Mouse (Mus musculus): ENCODE measurements around the gene Zswim8.
"Not testable (repeated sequence)": the region's sequence is repeated elsewhere in the genome, so short reads cannot be mapped to it uniquely, and the experiment has no call there.

Gene Zswim8

DNA sequence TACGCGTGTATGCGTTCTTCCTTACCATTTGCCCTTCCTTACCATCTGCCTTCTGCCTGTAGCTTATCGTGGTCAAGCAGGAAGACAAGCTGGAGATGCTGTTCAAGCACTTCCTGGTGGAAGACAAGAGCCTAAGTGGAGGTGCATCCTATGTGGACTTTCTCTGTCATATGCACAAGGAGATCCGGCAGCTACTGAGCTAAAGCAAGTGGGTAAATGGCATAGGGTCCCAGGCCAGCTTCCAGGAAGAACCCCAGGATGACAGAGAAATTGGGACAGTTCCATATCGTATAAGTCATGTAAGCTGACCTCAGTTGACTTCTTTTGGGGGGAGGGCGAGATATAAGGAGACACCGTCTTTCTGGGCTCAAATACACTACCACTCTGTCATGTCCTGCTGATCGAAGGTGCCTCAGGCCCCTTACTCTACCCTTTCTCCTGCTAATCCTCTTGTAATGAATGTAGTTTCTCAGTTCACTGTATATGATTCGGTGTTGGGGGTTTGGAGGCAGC is 13.7 kb upstream of the Zswim8 start:
- no peak for DNase-seq (ENCODE audit: low read depth in 2 of 2, low spot score in 2 of 2)

- no peak for DNase-seq (ENCODE audit: low read depth in 2 of 2, low spot score in 2 of 2)
These were observed 13.0 kb upstream of the Zswim8 start for GRCm38 (mm10) chr14:20694185-20694883.

DNA sequence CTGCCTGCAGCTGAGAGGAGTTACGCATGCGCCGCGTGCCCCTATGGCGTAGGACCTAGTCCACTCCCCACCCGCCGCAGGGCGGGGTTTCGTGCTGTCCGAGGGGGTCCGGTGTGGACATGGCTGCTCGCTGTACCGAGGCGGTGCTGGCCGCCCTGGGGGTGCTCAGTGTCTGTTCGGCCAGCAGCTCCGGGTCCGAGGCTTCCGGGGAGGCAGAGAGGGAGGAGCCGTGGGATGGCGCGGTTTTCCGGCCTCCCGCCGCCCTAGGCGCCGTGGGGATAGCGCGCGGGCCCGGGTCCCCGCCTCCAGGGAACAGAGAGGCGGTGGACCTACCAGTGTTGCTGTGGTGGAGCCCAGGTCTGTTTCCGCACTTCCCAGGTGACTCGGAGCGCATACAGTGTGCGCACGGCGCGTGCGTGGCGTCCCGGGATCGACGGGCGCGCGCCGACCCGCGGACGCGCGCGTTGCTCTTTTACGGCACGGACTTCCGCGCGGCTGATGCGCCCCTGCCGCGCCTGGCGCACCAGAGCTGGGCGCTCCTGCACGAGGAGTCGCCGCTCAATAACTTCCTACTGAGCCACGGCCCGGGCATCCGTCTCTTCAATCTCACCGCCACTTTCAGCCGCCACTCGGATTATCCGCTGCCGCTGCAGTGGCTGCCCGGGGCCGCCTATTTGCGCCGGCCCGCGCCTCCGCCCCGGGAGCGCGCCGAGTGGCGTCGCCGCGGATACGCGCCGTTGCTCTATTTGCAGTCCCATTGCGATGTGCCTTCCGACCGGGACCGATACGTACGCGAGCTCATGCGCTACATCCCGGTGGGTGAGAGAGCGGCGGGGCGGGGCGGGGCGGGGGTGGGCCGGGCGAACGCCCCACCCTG is 12.2 kb upstream of the Zswim8 start, which contains the start of gene Fut11:
Gene Fut11, plus strand, starts transcription at position 85 of the 877 bp plus-strand sequence.
- DNase-seq (ENCODE audit: low read depth in 2 of 2, low spot score in 2 of 2), result peak; percentile 79 to 80

- DNase-seq (ENCODE audit: low read depth in 2 of 2, low spot score in 2 of 2), result no peak
These were observed 11.4 kb upstream of the Zswim8 start for GRCm38 (mm10) chr14:20695761-20696520.

GRCm38 (mm10) chr14:20696986-20697385 is 10.4 kb upstream of the Zswim8 start:
- DNase-seq (ENCODE audit: low read depth in 2 of 2, low spot score in 2 of 2), result peak; percentile 21 to 33

DNA sequence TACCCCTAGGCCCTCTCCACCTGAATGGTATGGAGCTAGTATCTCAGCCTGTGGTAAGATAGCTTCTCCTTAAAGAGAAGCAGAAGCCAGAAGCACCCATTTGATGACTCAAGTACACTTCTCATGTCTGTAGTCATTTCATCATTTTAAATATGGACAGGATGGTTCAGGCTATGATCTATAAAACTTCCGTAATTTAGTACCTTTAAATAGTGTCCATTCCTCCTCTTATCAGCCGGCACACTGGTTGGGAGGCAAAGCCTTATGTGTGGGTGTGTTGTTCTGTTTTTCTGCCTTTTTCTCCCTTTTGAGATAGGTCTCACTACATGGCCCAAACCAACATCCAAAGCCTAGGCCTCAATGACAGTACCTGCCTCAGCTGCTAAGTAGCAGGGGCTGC is 8.8 kb upstream of the Zswim8 start:
- DNase-seq (ENCODE audit: low read depth in 2 of 2, low spot score in 2 of 2), result no peak

- no peak for DNase-seq (ENCODE audit: low read depth in 2 of 2, low spot score in 2 of 2)
These were observed 7.0 kb upstream of the Zswim8 start for GRCm38 (mm10) chr14:20700362-20700761.

- no peak for DNase-seq (ENCODE audit: low read depth in 2 of 2, low spot score in 2 of 2)
These were observed 5.8 kb upstream of the Zswim8 start for GRCm38 (mm10) chr14:20701554-20701953.

DNA sequence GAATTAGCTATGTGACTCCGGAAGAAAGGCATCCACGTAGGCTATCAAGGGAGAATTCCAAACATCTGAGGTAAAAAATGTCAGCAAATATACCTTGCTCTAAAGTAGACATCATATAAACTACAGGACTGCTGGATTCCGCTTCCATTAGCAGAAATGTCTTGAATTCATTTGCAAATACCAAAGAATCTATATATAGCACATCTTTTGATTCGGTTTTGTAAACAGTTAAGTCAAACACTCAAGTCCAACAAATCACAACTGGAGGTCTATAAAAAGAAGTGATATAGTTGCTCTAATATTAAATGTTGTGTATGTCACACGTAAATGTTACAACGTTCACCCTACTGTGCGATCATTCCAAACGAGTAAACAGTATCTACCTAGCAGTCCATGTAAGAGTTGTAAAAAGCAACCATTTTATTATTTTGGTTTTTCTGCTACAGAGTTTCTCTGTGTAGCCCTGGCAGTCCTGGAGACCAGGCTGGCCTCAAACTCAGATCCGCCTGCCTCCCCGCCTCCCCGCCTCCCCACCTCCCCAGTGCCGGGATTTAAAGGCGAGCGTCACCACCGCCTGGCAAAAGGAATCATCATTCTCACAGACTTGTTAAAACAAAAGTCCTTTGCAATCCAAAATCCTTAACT is 5.1 kb upstream of the Zswim8 start:
- DNase-seq (ENCODE audit: low read depth in 2 of 2, low spot score in 2 of 2), result no peak

GRCm38 (mm10) chr14:20702741-20703381 is 4.5 kb upstream of the Zswim8 start, which contains the start of gene Chchd1:
TSS of gene Chchd1 (plus strand) at chr14:20703006.
- peak; percentile 70 to 73 for DNase-seq (ENCODE audit: low read depth in 2 of 2, low spot score in 2 of 2)

DNA sequence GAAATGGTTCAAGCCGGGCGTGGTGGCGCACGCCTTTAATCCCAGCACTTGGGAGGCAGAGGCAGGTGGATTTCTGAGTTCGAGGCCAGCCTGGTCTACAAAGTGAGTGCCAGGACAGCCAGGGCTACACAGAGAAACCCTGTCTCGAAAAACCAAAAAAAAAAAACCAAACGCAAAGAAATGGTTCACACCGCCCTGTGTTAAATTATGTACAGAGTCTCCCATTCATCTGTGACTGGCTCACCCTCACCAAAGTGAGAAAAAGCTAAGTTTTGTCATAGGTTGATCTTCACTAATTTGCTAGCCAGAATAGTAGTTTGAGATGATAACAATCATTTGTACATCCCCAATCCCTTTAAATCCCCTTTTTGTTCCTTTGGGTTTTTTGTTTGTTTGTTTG is 3.9 kb upstream of the Zswim8 start:
- not testable (repeated sequence) for DNase-seq (ENCODE audit: low read depth in 2 of 2, low spot score in 2 of 2)

- peak; percentile 11 to 36 for DNase-seq (ENCODE audit: low read depth in 2 of 2, low spot score in 2 of 2)
These were observed 887 bp downstream of the Zswim8 start for GRCm38 (mm10) chr14:20708239-20708638.

DNA sequence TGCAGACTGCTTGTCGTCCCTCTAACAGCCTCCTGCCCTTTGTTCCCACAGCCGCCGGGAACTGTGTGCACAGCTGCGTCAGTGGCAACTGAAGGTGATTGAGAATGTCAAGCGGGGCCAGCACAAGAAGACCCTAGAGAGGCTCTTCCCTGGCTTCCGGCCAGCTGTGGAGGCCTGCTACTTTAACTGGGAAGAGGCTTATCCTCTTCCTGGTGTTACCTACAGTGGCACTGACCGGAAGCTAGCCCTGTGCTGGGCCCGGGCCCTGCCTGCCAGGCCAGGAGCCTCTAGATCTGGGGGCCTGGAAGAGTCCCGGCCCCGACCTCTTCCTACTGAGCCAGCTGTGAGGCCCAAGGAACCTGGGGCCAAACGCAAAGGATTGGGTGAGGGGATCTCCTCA is 6.5 kb downstream of the Zswim8 start:
- DNase-seq (ENCODE audit: low read depth in 2 of 2, low spot score in 2 of 2), result no peak

GRCm38 (mm10) chr14:20718443-20718842 is 11.1 kb downstream of the Zswim8 start:
- DNase-seq (ENCODE audit: low read depth in 2 of 2, low spot score in 2 of 2), result no peak

DNA sequence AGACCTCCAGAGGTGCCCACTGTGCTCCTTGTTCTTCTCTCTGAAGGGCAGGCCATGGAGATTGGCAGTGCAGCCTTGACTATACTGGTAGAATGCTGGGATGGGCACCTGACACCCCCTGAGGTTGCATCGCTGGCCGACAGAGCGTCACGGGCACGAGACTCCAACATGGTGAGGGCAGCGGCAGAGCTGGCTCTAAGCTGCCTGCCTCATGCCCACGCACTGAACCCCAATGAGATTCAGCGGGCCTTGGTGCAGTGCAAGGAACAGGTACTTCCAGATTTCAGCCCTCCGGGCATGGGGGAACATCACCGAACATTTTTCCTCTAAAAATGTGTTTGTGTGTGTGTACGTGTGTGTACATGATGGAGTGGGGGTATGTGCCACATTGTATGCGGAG is 12.4 kb downstream of the Zswim8 start:
- no peak for DNase-seq (ENCODE audit: low read depth in 2 of 2, low spot score in 2 of 2)

DNA sequence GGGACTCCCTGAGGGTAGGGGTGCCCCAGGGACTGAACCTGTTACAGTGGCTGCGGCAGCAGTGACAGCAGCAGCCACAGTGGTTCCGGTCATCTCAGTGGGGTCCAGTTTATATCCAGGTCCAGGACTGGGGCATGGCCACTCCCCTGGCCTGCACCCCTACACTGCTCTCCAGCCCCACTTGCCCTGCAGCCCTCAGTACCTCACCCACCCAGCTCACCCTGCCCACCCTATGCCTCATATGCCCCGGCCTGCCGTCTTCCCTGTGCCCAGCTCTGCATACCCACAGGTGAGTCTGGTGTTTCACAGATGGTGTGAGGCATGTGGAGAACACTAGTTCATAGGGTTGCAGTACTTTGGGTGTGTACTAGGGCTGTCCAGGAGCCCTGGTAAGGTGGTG is 14.0 kb downstream of the Zswim8 start:
- no peak for DNase-seq (ENCODE audit: low read depth in 2 of 2, low spot score in 2 of 2)

- no peak for DNase-seq (ENCODE audit: low read depth in 2 of 2, low spot score in 2 of 2)
These were observed 15.7 kb downstream of the Zswim8 start for GRCm38 (mm10) chr14:20723006-20723405.

GRCm38 (mm10) chr14:20724043-20724442 is 16.7 kb downstream of the Zswim8 start:
- peak; percentile 22 to 45 for DNase-seq (ENCODE audit: low read depth in 2 of 2, low spot score in 2 of 2)

DNA sequence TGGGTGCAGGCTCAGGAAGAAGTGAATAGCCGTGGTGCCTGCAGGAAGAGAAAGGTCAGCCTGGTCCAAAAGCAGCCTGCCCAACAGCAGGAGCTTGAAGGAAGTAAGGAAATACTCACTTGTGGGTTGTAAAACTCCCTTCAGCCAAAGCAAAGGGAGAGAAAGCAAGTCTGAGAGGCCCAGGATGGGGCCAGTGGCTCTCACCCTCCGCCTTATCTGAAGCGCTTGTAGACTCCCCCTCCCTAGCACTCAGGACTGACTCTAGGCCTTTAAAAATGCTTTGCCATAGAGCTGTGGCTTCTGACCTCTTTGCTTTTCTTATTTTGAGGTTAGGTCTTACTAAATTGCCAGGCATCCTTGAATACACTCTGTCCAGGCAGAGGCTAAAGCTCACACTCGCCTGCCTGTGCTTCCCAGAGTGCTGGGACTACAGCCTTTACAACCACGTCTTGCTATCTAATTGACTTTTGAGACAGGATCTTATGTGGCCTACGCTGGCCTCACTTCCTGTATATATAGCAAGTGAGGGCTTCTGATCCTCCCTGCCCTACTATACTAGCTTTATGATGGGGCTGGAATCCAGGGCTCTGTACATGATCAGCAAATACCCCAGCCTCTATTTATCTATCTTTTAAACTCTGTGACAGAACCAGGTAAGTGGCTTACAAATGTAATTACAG is 18.4 kb downstream of the Zswim8 start:
- DNase-seq (ENCODE audit: low read depth in 2 of 2, low spot score in 2 of 2), result no peak

DNA sequence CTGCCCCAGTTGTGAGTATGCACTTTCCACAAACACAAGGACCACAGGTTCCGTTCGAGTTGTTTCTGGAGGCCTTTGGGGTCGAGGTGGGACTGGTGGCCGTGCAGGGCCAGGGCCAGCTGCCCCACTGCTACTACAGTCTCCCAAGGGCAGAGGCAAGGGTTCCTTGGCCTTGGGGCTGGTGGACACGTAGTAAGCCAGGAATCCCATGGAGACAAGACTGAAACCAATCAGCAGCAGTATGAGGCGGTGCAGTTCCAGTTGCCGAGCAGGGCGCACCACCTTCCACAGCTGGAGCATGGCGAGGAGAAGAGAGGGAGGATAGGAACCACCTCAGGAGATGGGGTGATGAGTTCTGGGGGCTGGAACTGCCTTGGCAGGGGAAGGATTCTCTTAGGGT is 22.5 kb downstream of the Zswim8 start:
- no peak for DNase-seq (ENCODE audit: low read depth in 2 of 2, low spot score in 2 of 2)

Measured in CD8-positive naive resting alpha-beta T cell, adult 2 months (primary cell).